Comparison of ENCODE assay signal across 11 mouse cellular contexts in the genomic region with DNA sequence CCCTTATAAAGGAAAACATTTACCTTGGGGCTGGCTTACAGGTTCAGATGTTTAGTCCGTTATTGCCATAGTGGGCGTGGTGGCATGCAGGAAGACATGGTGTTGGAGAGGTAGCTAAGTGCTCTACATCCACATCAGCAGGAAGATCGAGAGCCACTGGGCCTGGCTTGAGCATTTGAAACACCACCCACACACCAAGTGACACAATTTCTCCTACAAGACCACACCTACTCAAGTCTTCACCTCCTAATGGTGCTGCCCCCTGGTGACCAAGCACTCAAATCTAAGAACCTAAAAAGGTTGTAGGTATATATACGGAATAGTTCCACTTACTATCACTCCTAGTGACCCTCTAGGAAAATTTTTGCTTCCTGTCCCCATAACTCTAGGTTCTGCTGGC. TPM values are rescaled to one million over a fixed set of nuclear protein-coding genes. Genes with fewer than 3 reads are reported as not detected.
DNase-seq lines count a peak whose midpoint lies in the region; ATAC-seq and TF ChIP-seq lines count a peak whose summit lies in the region.
"Had no signal": no experiment of that assay in that cellular context is flagged by ENCODE, and none has a peak within 500 bp of the region (broad histone marks: within the 10 kb centered on the region; RNA-seq: fewer than 3 reads in every experiment).

No protein-coding gene starts in this region.

- no peaks in the 10 kb centered on the region for H3K9me3 ChIP-seq in forebrain, embryonic 11.5 days (ENCODE audit: control insufficient read depth, low read length)

- peaks cover 8% of the 10 kb centered on the region; the same call in 1 of the 2 replicates for H3K36me3 ChIP-seq in forebrain, embryonic 11.5 days (ENCODE audit: control insufficient read depth, insufficient read depth, low read length)

- no peaks in the 10 kb centered on the region for H3K27me3 ChIP-seq in forebrain, embryonic 11.5 days (ENCODE audit: control insufficient read depth, insufficient read depth, low read length)
- no peaks in the 10 kb centered on the region for H3K27me3 ChIP-seq in cerebellum, adult 2 months (ENCODE audit: control insufficient read depth, insufficient read depth, low read length)

- H3K4me3 ChIP-seq in gastrocnemius, adult 2 months: no peak overlapping the region
- H3K4me3 ChIP-seq in forebrain, embryonic 11.5 days (ENCODE audit: low read depth, low read length): no peak overlapping the region
- H3K4me3 ChIP-seq in cerebellum, adult 2 months (replicated peaks; ENCODE audit: insufficient read depth, low read depth, low read length): no peak overlapping the region

- H3K4me2 ChIP-seq in forebrain, embryonic 11.5 days (ENCODE audit: low read depth, low read length, severe bottlenecking): no peak overlapping the region

- no peak overlapping the region for H3K9ac ChIP-seq in forebrain, embryonic 11.5 days (ENCODE audit: low read length)

- intact Hi-C loops in gastrocnemius, adult 2 months (cut with DNase I): no loop called here

- no peak for DNase-seq in gastrocnemius, adult 2 months
- no peak for DNase-seq in gastrocnemius, adult 8-10 months (ENCODE audit: low spot score in 2 of 2)
- DNase-seq in B cell, adult 2 months: peak; percentile 25 to 30
- peak; percentile 25 for DNase-seq in lung, postnatal 25 days (ENCODE audit: low spot score)
- no peak for DNase-seq in spleen, postnatal 36 days (ENCODE audit: low spot score in 2 of 2)
- DNase-seq in forebrain, embryonic 11.5 days (ENCODE audit: low spot score): no peak
- no peak for DNase-seq in cerebellum, adult 2 months
- DNase-seq: adrenal gland, postnatal 10 days; midbrain, embryonic 14.5 days had no signal

- no peaks in the 10 kb centered on the region for H3K4me1 ChIP-seq in forebrain, embryonic 11.5 days (replicated peaks; ENCODE audit: control insufficient read depth, insufficient read depth, low read length)
- no peaks in the 10 kb centered on the region for H3K4me1 ChIP-seq in cerebellum, adult 2 months (ENCODE audit: control insufficient read depth, insufficient read depth, low read length)

- peak; percentile 66; the same call in 1 of the 2 replicates for ATAC-seq in erythroblast, adult 5-6 weeks (replicated peaks; ENCODE audit: low FRiP score, poor library complexity, severe bottlenecking)
- ATAC-seq in forebrain, embryonic 11.5 days (replicated peaks; ENCODE audit: low FRiP score): no peak
- ATAC-seq: forebrain, embryonic 16.5 days had no signal

- peak; percentile 14; the same call in 1 of the 2 replicates for TF ChIP-seq CTCF in gastrocnemius, adult 2 months (IDR thresholded peaks at IDR 0.05)
- no peak; the same call in 1 of the 2 replicates for TF ChIP-seq CTCF in cerebellum, adult 2 months (IDR thresholded peaks at IDR 0.05; ENCODE audit: borderline replicate concordance, insufficient read depth, low read depth, low read length)

- no peak overlapping the region for H3K27ac ChIP-seq in gastrocnemius, adult 2 months
- no peak overlapping the region for H3K27ac ChIP-seq in forebrain, embryonic 11.5 days (ENCODE audit: low read depth, low read length)
- H3K27ac ChIP-seq in cerebellum, adult 2 months (ENCODE audit: insufficient read depth, low read length): no peak overlapping the region

- no peak for TF ChIP-seq POLR2A in cerebellum, adult 2 months (IDR thresholded peaks at IDR 0.05; ENCODE audit: borderline replicate concordance, insufficient read depth, low read length)

- 89% methylated on average over 4 of the region's 4 CpGs for WGBS in forebrain, embryonic 11.5 days
- WGBS in cerebellum, adult 2 months: 82% methylated on average over 4 of the region's 4 CpGs

RNA-seq across cellular contexts. Expression of gene Rab3gap2, which starts 32.6 kb away (rescaled TPM):
- 10 to 100 TPM; 18.1 to 18.5 TPM for total RNA-seq in gastrocnemius, adult 2 months (2021)
- 10 to 100 TPM; 17.5 to 20.7 (median 17.7) TPM for total RNA-seq in gastrocnemius, adult 8-10 months (2022)
- 12.7 and 21.3 TPM in 2 replicates for total RNA-seq in erythroblast, adult 5-6 weeks (2015; ENCODE audit: low replicate concordance)
- total RNA-seq in erythroblast, adult 5-6 weeks (2017; ENCODE audit: low replicate concordance): 14.4 and 14.7 TPM in 2 replicates
- polyA plus RNA-seq in forebrain, embryonic 11.5 days (2014; fragmentation: Nextera tagmentation; extraction: Ambion mirVana): 23.5 and 23.9 TPM in 2 replicates
- 44.9 and 46.3 TPM in 2 replicates for polyA plus RNA-seq in cerebellum, adult 2 months (2012; rRNA removed)

Comparison
In these comparisons a context has a peak if more than half of its experiments do, and no peak if none do; other contexts are left out.
1. DNase-seq: peak in B cell, adult 2 months (2 of 2) and lung, postnatal 25 days (single experiment); none in gastrocnemius, adult 2 months (single experiment), gastrocnemius, adult 8-10 months (0 of 2), spleen, postnatal 36 days (0 of 2), forebrain, embryonic 11.5 days (single experiment) and cerebellum, adult 2 months (0 of 2).